Mouse (Mus musculus): ENCODE data around the gene Corin. TPM values are rescaled to one million over a fixed set of nuclear protein-coding genes. Genes with fewer than 3 reads are reported as not detected.

Corin gene
- polyA plus RNA-seq, 1 experiment from 2014 or later: 0.57 TPM

- Histone ChIP-seq H3K9ac (no peak overlapping the region), H3K36me3 (peaks cover 27% of the 10 kb centered on the region), H3K4me3 (no peak overlapping the region), H3K4me1 (peaks cover 10% of the 10 kb centered on the region; the same call in 1 of the 2 replicates), H3K4me2 (no peak overlapping the region), H3K9me3 (replicated peaks) (no peaks in the 10 kb centered on the region), H3K27me3 (replicated peaks) (no peaks in the 10 kb centered on the region), H3K27ac (no peak overlapping the region)
- 51% methylated on average over 8 of the region's 8 CpGs for WGBS (ENCODE audit: insufficient replicate concordance)
- ATAC-seq: no peak
Measured at GRCm38 (mm10) chr5:72269652-72270051, 234.6 kb downstream of the Corin start.

- H3K4me1 ChIP-seq: peaks cover 10% of the 10 kb centered on the region; the same call in 1 of the 2 replicates
- no peak overlapping the region for H3K27ac ChIP-seq
- ATAC-seq: no peak
- H3K27me3 ChIP-seq (replicated peaks): no peaks in the 10 kb centered on the region
- H3K4me2 ChIP-seq: no peak overlapping the region
- peaks cover 31% of the 10 kb centered on the region for H3K36me3 ChIP-seq
- 79% methylated on average over 10 of the region's 10 CpGs for WGBS (ENCODE audit: insufficient replicate concordance)
- H3K4me3 ChIP-seq: no peak overlapping the region
- H3K9ac ChIP-seq: no peak overlapping the region
- H3K9me3 ChIP-seq (replicated peaks): no peaks in the 10 kb centered on the region
Measured at GRCm38 (mm10) chr5:72269204-72269603, 235.1 kb downstream of the Corin start.

GRCm38 (mm10) chr5:72266955-72267535 is 237.2 kb downstream of the Corin start:
- Histone ChIP-seq H3K4me1 (peaks cover 10% of the 10 kb centered on the region; the same call in 1 of the 2 replicates), H3K4me2 (no peak overlapping the region), H3K9me3 (replicated peaks) (no peaks in the 10 kb centered on the region), H3K36me3 (peaks cover 32% of the 10 kb centered on the region), H3K27me3 (replicated peaks) (no peaks in the 10 kb centered on the region), H3K9ac (no peak overlapping the region), H3K4me3 (no peak overlapping the region), H3K27ac (no peak overlapping the region)
- ATAC-seq: no peak
- WGBS (ENCODE audit: insufficient replicate concordance): 71% methylated on average over 7 of the region's 7 CpGs

- no peak overlapping the region for H3K9ac ChIP-seq
- H3K4me2 ChIP-seq: no peak overlapping the region
- no peaks in the 10 kb centered on the region for H3K27me3 ChIP-seq (replicated peaks)
- 77% methylated on average over 15 of the region's 15 CpGs for WGBS (ENCODE audit: insufficient replicate concordance)
- H3K4me1 ChIP-seq: peaks cover 14% of the 10 kb centered on the region
- no peaks in the 10 kb centered on the region for H3K9me3 ChIP-seq (replicated peaks)
- peaks cover 32% of the 10 kb centered on the region for H3K36me3 ChIP-seq
- H3K27ac ChIP-seq: no peak overlapping the region
- ATAC-seq: no peak
- H3K4me3 ChIP-seq: no peak overlapping the region
Measured at GRCm38 (mm10) chr5:72264195-72264751, 240.0 kb downstream of the Corin start.

GRCm38 (mm10) chr5:72261802-72262324 is 242.4 kb downstream of the Corin start:
- H3K9ac ChIP-seq: no peak overlapping the region
- no peak for ATAC-seq
- H3K27ac ChIP-seq: no peak overlapping the region
- no peak overlapping the region for H3K4me2 ChIP-seq
- H3K27me3 ChIP-seq (replicated peaks): no peaks in the 10 kb centered on the region
- peaks cover 19% of the 10 kb centered on the region for H3K36me3 ChIP-seq
- WGBS (ENCODE audit: insufficient replicate concordance): 71% methylated on average over 3 of the region's 3 CpGs
- H3K4me1 ChIP-seq: peaks cover 27% of the 10 kb centered on the region
- no peaks in the 10 kb centered on the region for H3K9me3 ChIP-seq (replicated peaks)
- no peak overlapping the region for H3K4me3 ChIP-seq

GRCm38 (mm10) chr5:72259298-72259621 is 245.0 kb downstream of the Corin start:
- WGBS (ENCODE audit: insufficient replicate concordance): 69% methylated on average over 3 of the region's 3 CpGs
- peaks cover 17% of the 10 kb centered on the region for H3K36me3 ChIP-seq
- H3K9me3 ChIP-seq (replicated peaks): no peaks in the 10 kb centered on the region
- H3K4me1 ChIP-seq: peaks cover 34% of the 10 kb centered on the region
- no peak overlapping the region for H3K4me2 ChIP-seq
- no peak overlapping the region for H3K27ac ChIP-seq
- 0 out of 2 replicates have a peak, but pooled peaks have one; percentile 45 for ATAC-seq
- no peak overlapping the region for H3K4me3 ChIP-seq
- H3K27me3 ChIP-seq (replicated peaks): no peaks in the 10 kb centered on the region
- no peak overlapping the region for H3K9ac ChIP-seq

GRCm38 (mm10) chr5:72258409-72259297 is 245.6 kb downstream of the Corin start:
- WGBS (ENCODE audit: insufficient replicate concordance): 72% methylated on average over 17 of the region's 17 CpGs
- Histone ChIP-seq H3K9me3 (replicated peaks) (no peaks in the 10 kb centered on the region), H3K4me1 (peaks cover 34% of the 10 kb centered on the region), H3K4me2 (peak overlapping the region; percentile 10), H3K9ac (no peak overlapping the region), H3K27me3 (replicated peaks) (no peaks in the 10 kb centered on the region), H3K36me3 (peaks cover 15% of the 10 kb centered on the region), H3K4me3 (no peak overlapping the region), H3K27ac (no peak overlapping the region; the same call in 1 of the 2 replicates)
- peak; percentile 55 for ATAC-seq

- Histone ChIP-seq H3K27me3 (replicated peaks) (no peaks in the 10 kb centered on the region), H3K9me3 (replicated peaks) (no peaks in the 10 kb centered on the region), H3K27ac (no peak overlapping the region), H3K36me3 (peaks cover 20% of the 10 kb centered on the region), H3K4me1 (peaks cover 34% of the 10 kb centered on the region), H3K9ac (no peak overlapping the region), H3K4me3 (no peak overlapping the region), H3K4me2 (no peak overlapping the region)
- ATAC-seq: no peak
- 93% methylated on average over 10 of the region's 10 CpGs for WGBS (ENCODE audit: insufficient replicate concordance)
Measured at GRCm38 (mm10) chr5:72257084-72257483, 247.2 kb downstream of the Corin start.

GRCm38 (mm10) chr5:72254958-72255357 is 249.3 kb downstream of the Corin start:
- peaks cover 13% of the 10 kb centered on the region for H3K36me3 ChIP-seq
- H3K27ac ChIP-seq: no peak overlapping the region
- H3K4me1 ChIP-seq: peaks cover 34% of the 10 kb centered on the region
- no peaks in the 10 kb centered on the region for H3K9me3 ChIP-seq (replicated peaks)
- H3K27me3 ChIP-seq (replicated peaks): no peaks in the 10 kb centered on the region
- H3K4me2 ChIP-seq: no peak overlapping the region
- H3K4me3 ChIP-seq: no peak overlapping the region
- H3K9ac ChIP-seq: no peak overlapping the region
- 67% methylated on average over 10 of the region's 10 CpGs for whole genome bisulfite sequencing (ENCODE audit: insufficient replicate concordance)
- peak; percentile 74 for ATAC-seq

- ATAC-seq: no peak
- no peak overlapping the region for H3K4me3 ChIP-seq
- 72% methylated on average over 1 of the region's 1 CpGs for WGBS (ENCODE audit: insufficient replicate concordance)
- peaks cover 30% of the 10 kb centered on the region for H3K36me3 ChIP-seq
- no peak overlapping the region for H3K4me2 ChIP-seq
- no peaks in the 10 kb centered on the region for H3K27me3 ChIP-seq (replicated peaks)
- peaks cover 9% of the 10 kb centered on the region for H3K4me1 ChIP-seq
- H3K9me3 ChIP-seq (replicated peaks): no peaks in the 10 kb centered on the region
- no peak overlapping the region for H3K27ac ChIP-seq
- no peak overlapping the region for H3K9ac ChIP-seq
Measured at GRCm38 (mm10) chr5:72250180-72250579, 254.1 kb downstream of the Corin start.

Measured in liver, embryonic 12.5 days (tissue).